Mouse (Mus musculus) adrenal gland, postnatal 14 days (tissue): ENCODE data around the gene Fxyd3. TPM values are rescaled to one million over a fixed set of nuclear protein-coding genes. Genes with fewer than 3 reads are reported as not detected.

ENCODE experiments used
- DNase-seq: peaks from one replicate; pipeline ENCODE4 v3.0.0; 2021; ENCODE audit warnings: mixed read lengths
- long read RNA-seq, 2 experiments: library from polyadenylated mRNA; stranded (forward); transcript quantifications; one replicate each; pipeline ENCODE4 v2.0.0; 2021
- total RNA-seq: library from RNA; stranded (reverse); gene quantifications from 2 replicates; pipeline ENCODE4 v1.2.3, GENCODE M21; 2021

Gene Fxyd3
- 2.9 and 5.6 TPM in 2 replicates for total RNA-seq
- long read RNA-seq, experiment 1, partial matches to known transcripts, result 0 of 1 reads
- long read RNA-seq, experiment 1, other reads (novel, unspliced or antisense), result 1 of 1 reads
- long read RNA-seq, experiment 2, partial matches to known transcripts, result 0 of 1 reads
- long read RNA-seq, experiment 2, other reads (novel, unspliced or antisense), result 0 of 1 reads

GRCm38 (mm10) chr7:31076492-31076891 is at the start of gene Fxyd3:
TSS of gene Fxyd3 (minus strand) at chr7:31076704.
- no peak for DNase-seq

- no peak for DNase-seq
These were observed 48.6 kb upstream of the Fxyd3 start for GRCm38 (mm10) chr7:31125116-31125515.

GRCm38 (mm10) chr7:31124381-31124780 is 47.9 kb upstream of the Fxyd3 start:
- no peak for DNase-seq

GRCm38 (mm10) chr7:31123697-31124096 is 47.2 kb upstream of the Fxyd3 start:
- no peak for DNase-seq

GRCm38 (mm10) chr7:31122641-31123631 is 46.4 kb upstream of the Fxyd3 start:
- DNase-seq, result no peak

GRCm38 (mm10) chr7:31119556-31119955 is 43.1 kb upstream of the Fxyd3 start:
- DNase-seq, result no peak

GRCm38 (mm10) chr7:31118486-31118885 is 42.0 kb upstream of the Fxyd3 start:
- DNase-seq, result peak; percentile 49

GRCm38 (mm10) chr7:31117465-31117864 is 41.0 kb upstream of the Fxyd3 start:
- no peak for DNase-seq

GRCm38 (mm10) chr7:31116721-31117145 is 40.2 kb upstream of the Fxyd3 start:
- DNase-seq, result no peak

GRCm38 (mm10) chr7:31115587-31116043 is 39.1 kb upstream of the Fxyd3 start:
- DNase-seq, result peak; percentile 83

- no peak for DNase-seq
These were observed 38.7 kb upstream of the Fxyd3 start, which contains the start of gene Hpn for GRCm38 (mm10) chr7:31115182-31115581. TSS of gene Hpn (minus strand) at chr7:31115290.

- no peak for DNase-seq
These were observed 38.1 kb upstream of the Fxyd3 start for GRCm38 (mm10) chr7:31114646-31115045.

- DNase-seq, result no peak
These were observed 37.3 kb upstream of the Fxyd3 start for GRCm38 (mm10) chr7:31113800-31114199.

GRCm38 (mm10) chr7:31112036-31112435 is 35.5 kb upstream of the Fxyd3 start:
- no peak for DNase-seq

GRCm38 (mm10) chr7:31110861-31111385 is 34.4 kb upstream of the Fxyd3 start:
- no peak for DNase-seq

- DNase-seq, result no peak
These were observed 33.3 kb upstream of the Fxyd3 start for GRCm38 (mm10) chr7:31109796-31110195.

- DNase-seq, result peak; percentile 77
These were observed 32.6 kb upstream of the Fxyd3 start for GRCm38 (mm10) chr7:31109091-31109490.

GRCm38 (mm10) chr7:31107781-31108180 is 31.3 kb upstream of the Fxyd3 start:
- DNase-seq, result no peak

GRCm38 (mm10) chr7:31106166-31106565 is 29.7 kb upstream of the Fxyd3 start:
- no peak for DNase-seq

GRCm38 (mm10) chr7:31105061-31105768 is 28.7 kb upstream of the Fxyd3 start:
- peak; percentile 86 for DNase-seq

- DNase-seq, result peak; percentile 78
These were observed 24.3 kb upstream of the Fxyd3 start for GRCm38 (mm10) chr7:31100786-31101185.

GRCm38 (mm10) chr7:31099612-31099982 is 23.1 kb upstream of the Fxyd3 start:
- peak; percentile 33 for DNase-seq
